Mouse (Mus musculus): ENCODE results near the gene Baz1b. TPM values are rescaled to one million over a fixed set of nuclear protein-coding genes. Genes with fewer than 3 reads are reported as not detected.
A peak's percentile ranks its signal among the peaks of the same experiment; 100 is the strongest.

The Baz1b gene
- total and polyA plus RNA-seq, 3 experiments, result 67.9 to 232 (median 187) TPM

- no peak for DNase-seq (ENCODE audit: low spot score)
- Histone ChIP-seq H3K27me3 (ENCODE audit: insufficient read depth, low read length) (no peaks in the 10 kb centered on the region), H3K4me3 (ENCODE audit: low read depth, low read length) (peak overlapping the region; percentile 97), H3K9me3 (replicated peaks) (peaks cover 6% of the 10 kb centered on the region), H3K36me3 (replicated peaks) (peaks cover 46% of the 10 kb centered on the region), H3K4me1 (ENCODE audit: insufficient read depth, low read depth, low read length) (peaks cover 38% of the 10 kb centered on the region)
- ATAC-seq (ENCODE audit: extremely low read depth, insufficient number of reproducible peaks, low FRiP score, poor library complexity, severe bottlenecking), result no peak
- TF ChIP-seq CTCF (IDR thresholded peaks at IDR 0.05; ENCODE audit: low read depth, low read length) (no peak), POLR2AphosphoS5 (IDR thresholded peaks at IDR 0.05; ENCODE audit: insufficient replicate concordance, low read depth, low read length) (no peak), GATA2 (IDR thresholded peaks at IDR 0.05; ENCODE audit: borderline replicate concordance, low read depth, low read length) (no peak), TAL1 (conservative IDR thresholded peaks at IDR 0.05; ENCODE audit: low read depth, low read length) (no peak), GATA1 (IDR thresholded peaks at IDR 0.05; ENCODE audit: borderline replicate concordance, low read length) (no peak)
These were observed 1.1 kb downstream of the Baz1b start for GRCm38 (mm10) chr5:135188214-135188554.

GRCm38 (mm10) chr5:135189281-135190022 lies 2.4 kb downstream of the Baz1b start:
- Histone ChIP-seq H3K27me3 (ENCODE audit: insufficient read depth, low read length) (no peaks in the 10 kb centered on the region), H3K4me3 (ENCODE audit: low read depth, low read length) (peak overlapping the region; percentile 97), H3K36me3 (replicated peaks) (peaks cover 55% of the 10 kb centered on the region), H3K9me3 (replicated peaks) (peaks cover 6% of the 10 kb centered on the region), H3K4me1 (ENCODE audit: insufficient read depth, low read depth, low read length) (peaks cover 45% of the 10 kb centered on the region)
- DNase-seq (ENCODE audit: low spot score) (no peak), ATAC-seq (ENCODE audit: extremely low read depth, insufficient number of reproducible peaks, low FRiP score, poor library complexity, severe bottlenecking) (no peak)
- TF ChIP-seq TAL1 (conservative IDR thresholded peaks at IDR 0.05; ENCODE audit: low read depth, low read length) (no peak), CTCF (IDR thresholded peaks at IDR 0.05; ENCODE audit: low read depth, low read length) (no peak), POLR2AphosphoS5 (IDR thresholded peaks at IDR 0.05; ENCODE audit: insufficient replicate concordance, low read depth, low read length) (no peak), GATA1 (IDR thresholded peaks at IDR 0.05; ENCODE audit: borderline replicate concordance, low read length) (no peak), GATA2 (IDR thresholded peaks at IDR 0.05; ENCODE audit: borderline replicate concordance, low read depth, low read length) (no peak)

GRCm38 (mm10) chr5:135191620-135192019 lies 4.6 kb downstream of the Baz1b start:
- peaks cover 52% of the 10 kb centered on the region for H3K4me1 ChIP-seq (ENCODE audit: insufficient read depth, low read depth, low read length)

GRCm38 (mm10) chr5:135192431-135192830 lies 5.4 kb downstream of the Baz1b start:
- H3K9me3 ChIP-seq (replicated peaks), result no peaks in the 10 kb centered on the region
- DNase-seq (ENCODE audit: low spot score), result no peak
- ATAC-seq (ENCODE audit: extremely low read depth, insufficient number of reproducible peaks, low FRiP score, poor library complexity, severe bottlenecking), result no peak
- no peak for TF ChIP-seq TAL1 (conservative IDR thresholded peaks at IDR 0.05; ENCODE audit: low read depth, low read length)
- H3K27me3 ChIP-seq (ENCODE audit: insufficient read depth, low read length), result no peaks in the 10 kb centered on the region
- no peak overlapping the region for H3K4me3 ChIP-seq (ENCODE audit: low read depth, low read length)
- peaks cover 78% of the 10 kb centered on the region for H3K36me3 ChIP-seq (replicated peaks)
- H3K4me1 ChIP-seq (ENCODE audit: insufficient read depth, low read depth, low read length), result peaks cover 52% of the 10 kb centered on the region

More at GRCm38 (mm10) chr5:135191620-135192019, 4.6 kb downstream of the Baz1b start:
- H3K4me3 ChIP-seq (ENCODE audit: low read depth, low read length), result no peak overlapping the region; the same call in 1 of the 2 replicates
- H3K27me3 ChIP-seq (ENCODE audit: insufficient read depth, low read length), result no peaks in the 10 kb centered on the region
- no peaks in the 10 kb centered on the region for H3K9me3 ChIP-seq (replicated peaks)
- ATAC-seq (ENCODE audit: extremely low read depth, insufficient number of reproducible peaks, low FRiP score, poor library complexity, severe bottlenecking) (no peak), DNase-seq (ENCODE audit: low spot score) (no peak)
- TF ChIP-seq TAL1 (conservative IDR thresholded peaks at IDR 0.05; ENCODE audit: low read depth, low read length) (no peak), CTCF (IDR thresholded peaks at IDR 0.05; ENCODE audit: low read depth, low read length) (peak; percentile 57)
- peaks cover 71% of the 10 kb centered on the region for H3K36me3 ChIP-seq (replicated peaks)

GRCm38 (mm10) chr5:135196367-135196766 lies 9.3 kb downstream of the Baz1b start:
- DNase-seq (ENCODE audit: low spot score) (peak; percentile 8), ATAC-seq (ENCODE audit: extremely low read depth, insufficient number of reproducible peaks, low FRiP score, poor library complexity, severe bottlenecking) (no peak)
- Histone ChIP-seq H3K36me3 (replicated peaks) (peaks cover 93% of the 10 kb centered on the region), H3K4me1 (ENCODE audit: insufficient read depth, low read depth, low read length) (peaks cover 42% of the 10 kb centered on the region), H3K27me3 (ENCODE audit: insufficient read depth, low read length) (no peaks in the 10 kb centered on the region), H3K4me3 (ENCODE audit: low read depth, low read length) (no peak overlapping the region), H3K9me3 (replicated peaks) (no peaks in the 10 kb centered on the region)
- TF ChIP-seq TAL1 (conservative IDR thresholded peaks at IDR 0.05; ENCODE audit: low read depth, low read length) (no peak), GATA1 (IDR thresholded peaks at IDR 0.05; ENCODE audit: borderline replicate concordance, low read length) (no peak), CTCF (IDR thresholded peaks at IDR 0.05; ENCODE audit: low read depth, low read length) (no peak), GATA2 (IDR thresholded peaks at IDR 0.05; ENCODE audit: borderline replicate concordance, low read depth, low read length) (no peak), POLR2AphosphoS5 (IDR thresholded peaks at IDR 0.05; ENCODE audit: insufficient replicate concordance, low read depth, low read length) (no peak)

GRCm38 (mm10) chr5:135202763-135203162 lies 15.7 kb downstream of the Baz1b start:
- DNase-seq (ENCODE audit: low spot score) (no peak), ATAC-seq (ENCODE audit: extremely low read depth, insufficient number of reproducible peaks, low FRiP score, poor library complexity, severe bottlenecking) (no peak)
- Histone ChIP-seq H3K27me3 (ENCODE audit: insufficient read depth, low read length) (no peaks in the 10 kb centered on the region), H3K36me3 (replicated peaks) (peaks cover 92% of the 10 kb centered on the region), H3K4me1 (ENCODE audit: insufficient read depth, low read depth, low read length) (peaks cover 9% of the 10 kb centered on the region; the same call in 1 of the 2 replicates), H3K9me3 (replicated peaks) (no peaks in the 10 kb centered on the region), H3K4me3 (ENCODE audit: low read depth, low read length) (no peak overlapping the region)
- TF ChIP-seq GATA2 (IDR thresholded peaks at IDR 0.05; ENCODE audit: borderline replicate concordance, low read depth, low read length), result no peak
- TF ChIP-seq GATA1 (IDR thresholded peaks at IDR 0.05; ENCODE audit: borderline replicate concordance, low read length), result no peak

GRCm38 (mm10) chr5:135208197-135208596 lies 21.1 kb downstream of the Baz1b start:
- Histone ChIP-seq H3K9me3 (replicated peaks) (no peaks in the 10 kb centered on the region), H3K36me3 (replicated peaks) (peaks cover 97% of the 10 kb centered on the region), H3K4me1 (ENCODE audit: insufficient read depth, low read depth, low read length) (peaks cover 5% of the 10 kb centered on the region), H3K27me3 (ENCODE audit: insufficient read depth, low read length) (no peaks in the 10 kb centered on the region), H3K4me3 (ENCODE audit: low read depth, low read length) (no peak overlapping the region)
- TF ChIP-seq CTCF (IDR thresholded peaks at IDR 0.05; ENCODE audit: low read depth, low read length) (peak; percentile 28; the same call in 1 of the 2 replicates), TAL1 (conservative IDR thresholded peaks at IDR 0.05; ENCODE audit: low read depth, low read length) (no peak)
- DNase-seq (ENCODE audit: low spot score) (no peak), ATAC-seq (ENCODE audit: extremely low read depth, insufficient number of reproducible peaks, low FRiP score, poor library complexity, severe bottlenecking) (no peak; the same call in 1 of the 2 replicates)
